Mouse (Mus musculus): ENCODE results near the gene Arhgap8. TPM values are rescaled to one million over a fixed set of nuclear protein-coding genes. Genes with fewer than 3 reads are reported as not detected.

The Arhgap8 gene
- total and polyA plus RNA-seq, 3 experiments = not detected

DNA sequence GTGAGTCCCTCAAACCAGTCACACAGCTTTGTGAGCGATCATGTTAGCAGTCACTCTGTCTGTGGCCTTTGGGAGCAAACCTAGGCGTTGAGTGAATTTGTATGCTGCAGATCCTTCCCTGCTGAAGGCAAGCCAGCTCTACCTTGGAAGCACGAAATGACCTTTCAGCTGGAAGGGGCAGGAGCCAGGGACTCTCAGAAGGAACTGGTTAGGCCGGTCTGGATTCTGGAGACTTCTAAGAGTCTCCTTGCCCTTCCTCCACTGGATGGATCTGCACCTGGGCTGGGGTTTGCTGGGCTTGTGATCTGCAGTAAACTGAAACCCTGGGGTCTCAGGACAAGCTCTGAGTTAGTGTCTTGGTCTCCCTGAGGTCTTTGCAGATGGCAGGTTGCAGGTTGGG, 4.3 kb downstream of the Arhgap8 start:
- H3K27me3 ChIP-seq (ENCODE audit: control insufficient read depth in 1 of 2, insufficient read depth in 2 of 2, low read length in 2 of 2) = no peaks in the 10 kb centered on the region
- H3K4me3 ChIP-seq (ENCODE audit: control insufficient read depth in 1 of 2, insufficient read depth in 1 of 2, low read depth in 2 of 2, low read length in 2 of 2) = no peak overlapping the region
- H3K9ac ChIP-seq (ENCODE audit: control insufficient read depth, low read depth, low read length, poor library complexity, severe bottlenecking) = no peak overlapping the region
- no peaks in the 10 kb centered on the region for H3K4me1 ChIP-seq (ENCODE audit: control insufficient read depth in 1 of 2, insufficient read depth in 2 of 2, low read length in 2 of 2)
- no peaks in the 10 kb centered on the region for H3K79me2 ChIP-seq (ENCODE audit: control insufficient read depth, insufficient read depth, low read length, poor library complexity)
- H3K36me3 ChIP-seq (ENCODE audit: control insufficient read depth in 1 of 2, insufficient read depth in 2 of 2, low read length in 2 of 2) = no peaks in the 10 kb centered on the region
- no peak overlapping the region for H3K27ac ChIP-seq (ENCODE audit: control insufficient read depth, low read depth, low read length)
- TF ChIP-seq ZC3H11A (IDR thresholded peaks at IDR 0.05; ENCODE audit: low read depth, low read length) = no peak
- TF ChIP-seq ZNF384 (IDR thresholded peaks at IDR 0.05; ENCODE audit: low read depth, low read length) = no peak
- TF ChIP-seq MAZ (IDR thresholded peaks at IDR 0.05; ENCODE audit: low read depth, low read length) = no peak
- TF ChIP-seq SIN3A (IDR thresholded peaks at IDR 0.05; ENCODE audit: low read length) = no peak
- TF ChIP-seq ZMIZ1 (IDR thresholded peaks at IDR 0.05; ENCODE audit: low read depth, low read length) = no peak
- TF ChIP-seq CHD2 (IDR thresholded peaks at IDR 0.05; ENCODE audit: low read length) = no peak
- TF ChIP-seq BHLHE40 (IDR thresholded peaks at IDR 0.05; ENCODE audit: borderline replicate concordance, low read depth, low read length) = no peak
- TF ChIP-seq POLR2A (IDR thresholded peaks at IDR 0.05; ENCODE audit: control insufficient read depth in 1 of 2, insufficient read depth in 1 of 2, low read depth in 1 of 2, low read length in 2 of 2, poor library complexity in 1 of 2) = no peak
- no peak for TF ChIP-seq ZKSCAN1 (IDR thresholded peaks at IDR 0.05; ENCODE audit: low read depth, low read length)
- TF ChIP-seq EP300 (IDR thresholded peaks at IDR 0.05; ENCODE audit: low read depth in 1 of 2, low read length in 2 of 2) = no peak
- no peak for TF ChIP-seq GATA1 (IDR thresholded peaks at IDR 0.05; ENCODE audit: low read depth, low read length)
- no peak for TF ChIP-seq MAX (IDR thresholded peaks at IDR 0.05; ENCODE audit: low read length)
- no peak for TF ChIP-seq KAT2A (conservative IDR thresholded peaks at IDR 0.05; ENCODE audit: low read depth, low read length)
- TF ChIP-seq CTCF (IDR thresholded peaks at IDR 0.05 in 2 of 3, conservative IDR thresholded peaks at IDR 0.05 in 1 of 3; ENCODE audit: control insufficient read depth in 1 of 3, insufficient read depth in 1 of 3, low read depth in 2 of 3, low read length in 3 of 3, poor library complexity in 1 of 3, severe bottlenecking in 1 of 3) = no peak
- no peak for TF ChIP-seq RCOR1 (IDR thresholded peaks at IDR 0.05; ENCODE audit: low read depth, low read length)
- no peak for TF ChIP-seq ETS1 (IDR thresholded peaks at IDR 0.05; ENCODE audit: low read depth, low read length)
- TF ChIP-seq SMC3 (IDR thresholded peaks at IDR 0.05; ENCODE audit: low read depth, low read length) = no peak
- TF ChIP-seq TAL1 (IDR thresholded peaks at IDR 0.05; ENCODE audit: low read length) = no peak
- DNase-seq (ENCODE audit: low read depth, low spot score) = no peak
- no peaks in the 10 kb centered on the region for H3K9me3 ChIP-seq (replicated peaks; ENCODE audit: insufficient read depth, low read length)

GRCm38 (mm10) chr15:84729685-84730084, 9.8 kb downstream of the Arhgap8 start:
- TF ChIP-seq NELFE (IDR thresholded peaks at IDR 0.05; ENCODE audit: low read depth, low read length) = no peak
- TF ChIP-seq TAL1 (IDR thresholded peaks at IDR 0.05; ENCODE audit: low read length) = no peak
- no peak for TF ChIP-seq ZNF384 (IDR thresholded peaks at IDR 0.05; ENCODE audit: low read depth, low read length)
- no peak for TF ChIP-seq E2F4 (IDR thresholded peaks at IDR 0.05; ENCODE audit: borderline replicate concordance, low read depth, low read length)
- no peak for TF ChIP-seq CHD1 (IDR thresholded peaks at IDR 0.05; ENCODE audit: low read depth, low read length)
- no peak for TF ChIP-seq MAFK (IDR thresholded peaks at IDR 0.05; ENCODE audit: borderline replicate concordance, low read depth, low read length)
- no peak for TF ChIP-seq MXI1 (IDR thresholded peaks at IDR 0.05; ENCODE audit: low read depth, low read length)
- TF ChIP-seq POLR2AphosphoS5 (IDR thresholded peaks at IDR 0.05; ENCODE audit: borderline replicate concordance, low read depth, low read length) = no peak
- TF ChIP-seq SMC3 (IDR thresholded peaks at IDR 0.05; ENCODE audit: low read depth, low read length) = no peak
- no peak for TF ChIP-seq UBTF (IDR thresholded peaks at IDR 0.05; ENCODE audit: borderline replicate concordance, insufficient read depth, low read depth, low read length)
- TF ChIP-seq EP300 (IDR thresholded peaks at IDR 0.05; ENCODE audit: low read depth in 1 of 2, low read length in 2 of 2) = no peak
- no peak for TF ChIP-seq RAD21 (IDR thresholded peaks at IDR 0.05; ENCODE audit: low read depth, low read length)
- TF ChIP-seq BHLHE40 (IDR thresholded peaks at IDR 0.05; ENCODE audit: borderline replicate concordance, low read depth, low read length) = no peak
- TF ChIP-seq SIN3A (IDR thresholded peaks at IDR 0.05; ENCODE audit: low read length) = no peak
- TF ChIP-seq POLR2AphosphoS2 (IDR thresholded peaks at IDR 0.05; ENCODE audit: low read length) = no peak
- Histone ChIP-seq H3K4me1 (ENCODE audit: control insufficient read depth in 1 of 2, insufficient read depth in 2 of 2, low read length in 2 of 2) (no peaks in the 10 kb centered on the region), H3K36me3 (ENCODE audit: control insufficient read depth in 1 of 2, insufficient read depth in 2 of 2, low read length in 2 of 2) (no peaks in the 10 kb centered on the region), H3K27ac (ENCODE audit: control insufficient read depth, low read depth, low read length) (no peak overlapping the region), H3K79me2 (ENCODE audit: control insufficient read depth, insufficient read depth, low read length, poor library complexity) (no peaks in the 10 kb centered on the region), H3K27me3 (ENCODE audit: control insufficient read depth in 1 of 2, insufficient read depth in 2 of 2, low read length in 2 of 2) (no peaks in the 10 kb centered on the region; a peak in 1 of 4 replicates), H3K9me3 (replicated peaks; ENCODE audit: insufficient read depth, low read length) (no peaks in the 10 kb centered on the region), H3K9ac (ENCODE audit: control insufficient read depth, low read depth, low read length, poor library complexity, severe bottlenecking) (no peak overlapping the region), H3K4me3 (ENCODE audit: control insufficient read depth in 1 of 2, insufficient read depth in 1 of 2, low read depth in 2 of 2, low read length in 2 of 2) (no peak overlapping the region)
- DNase-seq (ENCODE audit: low read depth, low spot score) = no peak

All from MEL (cell line).